Mouse (Mus musculus) CH12.LX (cell line): Measurements from ENCODE around the gene Mdc1. TPM values are rescaled to one million over a fixed set of nuclear protein-coding genes. Genes with fewer than 3 reads are reported as not detected.

Experiments used
- DNase-seq: peaks from one replicate; pipeline ENCODE4 v3.0.0-alpha.2; 2013; ENCODE audit errors: extremely low read depth
- H3K27ac ChIP-seq: 2 replicates; pipeline ENCODE4 v1.5.1; 2012; ENCODE audit warnings: low read depth, mild to moderate bottlenecking, control low read depth, moderate library complexity; ENCODE audit not compliant: insufficient read depth
- H3K27me3 ChIP-seq: replicated peaks from 2 replicates; pipeline ENCODE3; 2012; ENCODE audit warnings: inconsistent platforms
- H3K36me3 ChIP-seq, 2 experiments: replicated peaks in 1 of 2; 2 replicates each; pipeline versions ENCODE3 to v1.6.1; 2012; ENCODE audit warnings: inconsistent platforms in 1 of 2, low read length in 1 of 2, mild to moderate bottlenecking in 1 of 2, mixed read lengths in 1 of 2, moderate library complexity in 1 of 2; ENCODE audit not compliant: control insufficient read depth in 1 of 2, insufficient read depth in 1 of 2
- H3K4me1 ChIP-seq, 2 experiments: 2 replicates each; pipeline ENCODE4 v1.6.1; 2012; ENCODE audit warnings: inconsistent platforms in 1 of 2, moderate library complexity in 1 of 2; ENCODE audit not compliant: insufficient read depth in 2 of 2, control insufficient read depth in 1 of 2
- H3K4me2 ChIP-seq: 2 replicates; pipeline ENCODE4 v1.6.1; 2012; ENCODE audit warnings: low read depth, mild to moderate bottlenecking, control low read depth; ENCODE audit not compliant: poor library complexity, insufficient read depth, severe bottlenecking
- H3K4me3 ChIP-seq, 3 experiments: fragments of 150-350 bp in 1 of 3; sonication (generic) in 1 of 3; replicated peaks in 1 of 3; 2 replicates each; pipeline versions ENCODE3 to v1.5.1; 2011 to 2012; ENCODE audit warnings: low read depth in 2 of 3, low read length in 2 of 3, mild to moderate bottlenecking in 2 of 3, moderate library complexity in 2 of 3, control low read depth in 1 of 3, improper control_type of control experiment in 1 of 3, inconsistent platforms in 1 of 3, mixed read lengths in 1 of 3; ENCODE audit not compliant: poor library complexity in 1 of 3
- H3K79me2 ChIP-seq: replicated peaks from 2 replicates; pipeline ENCODE4 v1.6.1; 2012; ENCODE audit warnings: mild to moderate bottlenecking, moderate library complexity; ENCODE audit not compliant: control insufficient read depth, poor library complexity, insufficient read depth, severe bottlenecking; ENCODE audit errors: extremely low read depth
- H3K9ac ChIP-seq: 2 replicates; pipeline ENCODE4 v1.6.1; 2012; ENCODE audit warnings: low read depth, mild to moderate bottlenecking, control low read depth, moderate library complexity; ENCODE audit not compliant: insufficient read depth
- H3K9me3 ChIP-seq: replicated peaks from 2 replicates; pipeline ENCODE3; 2012; ENCODE audit warnings: low read length, inconsistent platforms, mixed read lengths
- CHD2 ChIP-seq: IDR thresholded peaks from 2 replicates; pipeline ENCODE4 v1.6.1; 2011; ENCODE audit warnings: low read length, improper control_type of control experiment
- CTCF ChIP-seq, 2 experiments: IDR thresholded peaks in 1 of 2; conservative IDR thresholded peaks in 1 of 2; 2 replicates each; pipeline ENCODE4 v1.5.1; 2011 to 2012; ENCODE audit warnings: low read depth in 2 of 2, low read length in 2 of 2, improper control_type of control experiment in 1 of 2, inconsistent platforms in 1 of 2, mild to moderate bottlenecking in 1 of 2, moderate library complexity in 1 of 2
- EP300 ChIP-seq: IDR thresholded peaks from 2 replicates; pipeline ENCODE4 v1.6.1; 2011; ENCODE audit warnings: low read length, improper control_type of control experiment
- GABPA ChIP-seq: IDR thresholded peaks from 2 replicates; pipeline ENCODE4 v1.6.1; 2012; ENCODE audit warnings: low read depth, low read length, improper control_type of control experiment, inconsistent platforms; ENCODE audit not compliant: insufficient replicate concordance
- HCFC1 ChIP-seq: IDR thresholded peaks from 2 replicates; pipeline ENCODE4 v1.6.1; 2012; ENCODE audit warnings: low read depth, mild to moderate bottlenecking, inconsistent platforms, low read length, improper control_type of control experiment
- JUND ChIP-seq: conservative IDR thresholded peaks from 2 replicates; pipeline ENCODE4 v1.6.1; 2011; ENCODE audit warnings: low read depth, low read length, improper control_type of control experiment
- KAT2A ChIP-seq: IDR thresholded peaks from 2 replicates; pipeline ENCODE4 v1.6.1; 2012; ENCODE audit warnings: low read length, improper control_type of control experiment, inconsistent platforms; ENCODE audit not compliant: insufficient replicate concordance
- MAFK ChIP-seq: IDR thresholded peaks from 2 replicates; pipeline ENCODE4 v1.6.1; 2011; ENCODE audit warnings: low read length, improper control_type of control experiment; ENCODE audit not compliant: insufficient replicate concordance
- MAX ChIP-seq: IDR thresholded peaks from 2 replicates; pipeline ENCODE4 v1.6.1; 2011; ENCODE audit warnings: low read length, improper control_type of control experiment
- MAZ ChIP-seq: IDR thresholded peaks from 2 replicates; pipeline ENCODE4 v1.6.1; 2012; ENCODE audit warnings: low read depth, mild to moderate bottlenecking, inconsistent platforms, low read length, improper control_type of control experiment, moderate library complexity
- MXI1 ChIP-seq: IDR thresholded peaks from 2 replicates; pipeline ENCODE4 v1.6.1; 2011; ENCODE audit warnings: mild to moderate bottlenecking, low read depth, low read length, improper control_type of control experiment
- MYC ChIP-seq: IDR thresholded peaks from 2 replicates; pipeline ENCODE4 v1.6.1; 2011; ENCODE audit warnings: low read depth, mild to moderate bottlenecking, improper control_type of control experiment, low read length
- NELFE ChIP-seq: IDR thresholded peaks from 2 replicates; pipeline ENCODE4 v1.6.1; 2011; ENCODE audit warnings: low read depth, low read length, improper control_type of control experiment
- NRF1 ChIP-seq: IDR thresholded peaks from 2 replicates; pipeline ENCODE4 v1.6.1; 2014; ENCODE audit warnings: low read depth, mild to moderate bottlenecking, inconsistent platforms, low read length, improper control_type of control experiment, moderate library complexity
- PAX5 ChIP-seq: IDR thresholded peaks from 2 replicates; pipeline ENCODE4 v1.6.1; 2012; ENCODE audit warnings: low read length, inconsistent platforms, mixed read lengths
- POLR2A ChIP-seq: IDR thresholded peaks from 2 replicates; pipeline ENCODE4 v1.6.1; 2011; ENCODE audit warnings: low read depth, mild to moderate bottlenecking, improper control_type of control experiment, low read length
- RAD21 ChIP-seq: IDR thresholded peaks from 2 replicates; pipeline ENCODE4 v1.6.1; 2011; ENCODE audit warnings: low read depth, mild to moderate bottlenecking, low read length, improper control_type of control experiment, moderate library complexity
- RCOR1 ChIP-seq: conservative IDR thresholded peaks from 2 replicates; pipeline ENCODE4 v1.6.1; 2012; ENCODE audit warnings: low read depth, mild to moderate bottlenecking, inconsistent platforms, low read length, improper control_type of control experiment
- SIN3A ChIP-seq: IDR thresholded peaks from 2 replicates; pipeline ENCODE4 v1.6.1; 2012; ENCODE audit warnings: low read length, improper control_type of control experiment, inconsistent platforms
- SMC3 ChIP-seq: IDR thresholded peaks from 2 replicates; pipeline ENCODE4 v1.6.1; 2011; ENCODE audit warnings: low read depth, low read length, improper control_type of control experiment
- TCF12 ChIP-seq: IDR thresholded peaks from 2 replicates; pipeline ENCODE4 v1.6.1; 2014; ENCODE audit warnings: low read depth, mild to moderate bottlenecking, inconsistent platforms, low read length, improper control_type of control experiment
- UBTF ChIP-seq: IDR thresholded peaks from 2 replicates; pipeline ENCODE4 v1.6.1; 2012; ENCODE audit warnings: low read depth, mild to moderate bottlenecking, inconsistent platforms, low read length, improper control_type of control experiment, moderate library complexity
- ZC3H11A ChIP-seq: IDR thresholded peaks from 2 replicates; pipeline ENCODE4 v1.6.1; 2012; ENCODE audit warnings: low read depth, mild to moderate bottlenecking, inconsistent platforms, low read length, improper control_type of control experiment
- ZKSCAN1 ChIP-seq: IDR thresholded peaks from 2 replicates; pipeline ENCODE4 v1.6.1; 2012; ENCODE audit warnings: low read depth, inconsistent platforms, low read length, improper control_type of control experiment, borderline replicate concordance
- dilution Hi-C: fragments of 300-500 bp; cut with MboI; formaldehyde crosslinking; loops from 2 replicates; pipeline ENCODE4 v1.14.3; 2020; ENCODE audit warnings: low sequenced_read_pairs; ENCODE audit not compliant: extremely low pct_unique_long_range_greater_than_20kb, extremely low pct_ligation_motif_present
- in situ Hi-C: fragments of 300-500 bp; cut with MboI; formaldehyde crosslinking; loops from 3 replicates; pipeline ENCODE4 v1.14.3; 2019; ENCODE audit warnings: low sequenced_read_pairs, low pct_ligation_motif_present, low pct_unique_long_range_greater_than_20kb, mixed read lengths
- polyA plus RNA-seq: library from polyadenylated mRNA; unstranded; fragments of >175 nt; gene quantifications from 2 replicates; pipeline ENCODE4 v1.2.1, GENCODE M21; 2012; ENCODE audit warnings: low read depth; ENCODE audit not compliant: insufficient read length
- total RNA-seq, 2 experiments: library from RNA; depleted of rRNA; stranded (reverse); fragments of 300-350 nt in 1 of 2; fragments of >200 nt in 1 of 2; gene quantifications; 2 replicates each; pipeline ENCODE4 v1.2.3; 2012 to 2014

Gene Mdc1
- total and polyA plus RNA-seq, 3 experiments, result 3.3 to 15.7 (median 8.2) TPM

DNA sequence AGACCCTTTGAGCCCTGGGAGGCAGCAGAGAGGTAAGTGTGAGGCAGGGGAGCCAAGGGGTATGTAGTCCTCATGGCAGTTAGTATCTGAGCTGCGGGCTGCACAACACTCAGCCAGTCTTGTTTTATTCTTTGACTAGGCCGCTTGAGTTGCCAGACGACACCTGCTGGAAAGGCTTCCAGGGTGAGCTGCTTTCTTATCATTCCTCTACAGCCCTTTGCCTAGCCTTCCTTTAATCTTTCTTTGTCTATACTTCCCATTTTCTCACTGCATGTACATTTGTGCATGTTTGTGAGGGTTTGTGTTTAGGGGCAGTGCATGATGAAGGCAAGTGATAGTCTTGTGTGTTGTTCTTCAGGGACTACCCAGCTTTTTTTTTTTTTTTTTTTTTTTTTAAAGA lies 9.7 kb downstream of the Mdc1 start:
- H3K9me3 ChIP-seq, result no peaks in the 10 kb centered on the region
- TF ChIP-seq TCF12, result no peak
- TF ChIP-seq RAD21, result no peak
- TF ChIP-seq JUND, result no peak
- no peak for TF ChIP-seq EP300
- TF ChIP-seq CTCF (conservative IDR thresholded peaks at IDR 0.05 in 1 of 2, IDR thresholded peaks at IDR 0.05 in 1 of 2; ENCODE audit: low read depth in 2 of 2, low read length in 2 of 2), result no peak
- no peak for TF ChIP-seq MYC
- no peak for TF ChIP-seq ZC3H11A
- TF ChIP-seq HCFC1, result no peak
- no peak for TF ChIP-seq MAX
- TF ChIP-seq MAFK, result no peak
- TF ChIP-seq PAX5, result no peak
- no peak for TF ChIP-seq RCOR1
- no peak overlapping the region for H3K27ac ChIP-seq
- no peak for DNase-seq
- no peaks in the 10 kb centered on the region for H3K79me2 ChIP-seq
- no peak overlapping the region for H3K4me3 ChIP-seq
- H3K4me2 ChIP-seq, result no peak overlapping the region
- H3K4me1 ChIP-seq, result peaks cover 0 to 16% of the 10 kb centered on the region in 2 experiments; a peak in 2 of 4 replicates
- in situ Hi-C loops, result no loop called here
- H3K36me3 ChIP-seq, result peaks cover 44 to 81% of the 10 kb centered on the region in 2 experiments
- H3K9ac ChIP-seq, result no peak overlapping the region
- dilution Hi-C loops, result no loop called here
- H3K27me3 ChIP-seq, result no peaks in the 10 kb centered on the region

DNA sequence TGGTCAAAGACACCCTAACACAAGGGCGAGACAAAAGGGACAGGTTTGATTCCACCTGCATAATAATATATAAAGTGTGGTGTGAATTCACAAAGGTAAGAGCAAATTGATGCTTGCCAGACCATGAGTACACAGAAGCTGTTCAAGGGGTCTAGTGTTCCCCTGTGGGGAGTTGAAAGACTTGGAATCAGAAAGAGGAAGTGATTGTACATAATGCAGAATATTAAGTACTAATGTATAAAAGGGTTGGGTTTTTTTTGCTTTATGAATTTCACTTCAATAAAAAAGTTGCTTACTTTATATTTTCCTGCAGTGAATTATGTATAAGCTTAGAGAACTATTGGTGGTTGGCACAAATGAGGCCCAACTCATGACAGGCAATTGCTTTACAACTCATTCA lies 18.1 kb downstream of the Mdc1 start:
- H3K79me2 ChIP-seq, result no peaks in the 10 kb centered on the region
- no peak overlapping the region for H3K9ac ChIP-seq
- dilution Hi-C loops, result no loop called here
- H3K4me3 ChIP-seq, result no peak overlapping the region
- H3K9me3 ChIP-seq, result no peaks in the 10 kb centered on the region
- TF ChIP-seq ZKSCAN1, result no peak
- no peak for TF ChIP-seq RCOR1
- no peak for TF ChIP-seq ZC3H11A
- no peak for TF ChIP-seq JUND
- TF ChIP-seq UBTF, result no peak
- no peak for TF ChIP-seq MAX
- no peak for TF ChIP-seq NRF1
- no peak for TF ChIP-seq POLR2A
- TF ChIP-seq CHD2, result no peak
- no peak for TF ChIP-seq SIN3A
- no peak for TF ChIP-seq KAT2A
- TF ChIP-seq MAZ, result no peak
- TF ChIP-seq MXI1, result no peak
- no peak for TF ChIP-seq NELFE
- no peak for TF ChIP-seq HCFC1
- no peak for TF ChIP-seq SMC3
- no peak for TF ChIP-seq GABPA
- no peak for TF ChIP-seq PAX5
- no peak for TF ChIP-seq MAFK
- in situ Hi-C loops, result no loop called here
- peaks cover 8 to 33% of the 10 kb centered on the region in 2 experiments for H3K36me3 ChIP-seq
- H3K27ac ChIP-seq, result no peak overlapping the region
- no peak overlapping the region for H3K4me2 ChIP-seq
- H3K4me1 ChIP-seq, result peaks cover 0 to 14% of the 10 kb centered on the region in 2 experiments; a peak in 2 of 4 replicates
- no peaks in the 10 kb centered on the region for H3K27me3 ChIP-seq
- no peak for DNase-seq
